In genomic region chr4:65278451-65279271, GRCm38 (mm10) we compare ENCODE assay signal across 12 mouse cellular contexts.
DNase-seq lines count a peak whose midpoint lies in the region; ATAC-seq and TF ChIP-seq lines count a peak whose summit lies in the region.
"Had no signal": no experiment of that assay in that cellular context is flagged by ENCODE, and none has a peak within 500 bp of the region (broad histone marks: within the 10 kb centered on the region; RNA-seq: fewer than 3 reads in every experiment).

No protein-coding gene starts in this region.

- no peak overlapping the region for H3K9ac ChIP-seq in forebrain, embryonic 16.5 days (replicated peaks; ENCODE audit: low read depth, low read length)
- H3K9ac ChIP-seq in midbrain, embryonic 14.5 days (replicated peaks; ENCODE audit: low read length): no peak overlapping the region
- H3K9ac ChIP-seq: liver, embryonic 15.5 days had no signal

- peak; percentile 47; the same call in 1 of the 2 replicates for ATAC-seq in forebrain, embryonic 16.5 days
- ATAC-seq in midbrain, embryonic 14.5 days (ENCODE audit: low FRiP score, low TSS enrichment): peak; percentile 49; the same call in 1 of the 2 replicates
- ATAC-seq in inflammation-experienced regulatory T-cells, adult 6 months: no peak

- no peak overlapping the region for H3K27ac ChIP-seq in forebrain, embryonic 16.5 days (ENCODE audit: low read length)
- H3K27ac ChIP-seq in midbrain, embryonic 14.5 days (replicated peaks; ENCODE audit: low read depth, low read length): no peak overlapping the region
- H3K27ac ChIP-seq: liver, embryonic 15.5 days had no signal

- H3K36me3 ChIP-seq in forebrain, embryonic 16.5 days (ENCODE audit: control insufficient read depth, insufficient read depth): no peaks in the 10 kb centered on the region
- no peaks in the 10 kb centered on the region for H3K36me3 ChIP-seq in midbrain, embryonic 14.5 days (ENCODE audit: control insufficient read depth, insufficient read depth, low read length)
- H3K36me3 ChIP-seq: liver, embryonic 15.5 days had no signal

- no peaks in the 10 kb centered on the region for H3K27me3 ChIP-seq in forebrain, embryonic 16.5 days (replicated peaks; ENCODE audit: control insufficient read depth, insufficient read depth, low read length)
- H3K27me3 ChIP-seq in midbrain, embryonic 14.5 days (ENCODE audit: control insufficient read depth, insufficient read depth, low read length): no peaks in the 10 kb centered on the region; the same call in 1 of the 2 replicates
- H3K27me3 ChIP-seq: liver, embryonic 15.5 days had no signal

- TF ChIP-seq POLR2A in brain, embryonic 14.5 days (IDR thresholded peaks at IDR 0.05; ENCODE audit: borderline replicate concordance, extremely low read depth, insufficient read depth, insufficient read length, poor library complexity, severe bottlenecking): no peak

- TF ChIP-seq CTCF in brain, embryonic 14.5 days (IDR thresholded peaks at IDR 0.05; ENCODE audit: borderline replicate concordance, extremely low read depth, insufficient read depth, insufficient read length): no peak

- no peak overlapping the region for H3K4me3 ChIP-seq in forebrain, embryonic 16.5 days (replicated peaks; ENCODE audit: low read length)
- no peak overlapping the region for H3K4me3 ChIP-seq in midbrain, embryonic 14.5 days (replicated peaks; ENCODE audit: low read depth, low read length)
- H3K4me3 ChIP-seq: liver, embryonic 15.5 days had no signal

- peaks cover 13% of the 10 kb centered on the region for H3K4me1 ChIP-seq in forebrain, embryonic 16.5 days (replicated peaks; ENCODE audit: control insufficient read depth, insufficient read depth, low read length)
- 0 out of 2 replicates have a peak, but pooled peaks cover 9% of the 10 kb centered on the region for H3K4me1 ChIP-seq in midbrain, embryonic 14.5 days (ENCODE audit: control insufficient read depth, insufficient read depth, low read length)

- intact Hi-C loops in left cerebral cortex, postnatal 36 days (cut with DNase I): no loop called here
- intact Hi-C loops in heart, postnatal 14 days (cut with DNase I): no loop called here

- DNase-seq in brain, embryonic 14.5 days (ENCODE audit: low read depth): peak; percentile 74
- DNase-seq in embryo, embryonic 11 days: peak; percentile 74
- DNase-seq in midbrain, embryonic 14.5 days: peak; percentile 32
- no peak for DNase-seq in left cerebral cortex, postnatal 36 days (ENCODE audit: low spot score in 2 of 2)
- DNase-seq in heart, postnatal 14 days: no peak
- DNase-seq: cerebellum, adult 9-11 months; gastrocnemius, postnatal 36 days; heart, postnatal 36 days; kidney, postnatal 36 days had no signal

- 15% methylated on average over 10 of the region's 10 CpGs for WGBS in forebrain, embryonic 16.5 days
- WGBS in midbrain, embryonic 14.5 days: 7% methylated on average over 10 of the region's 10 CpGs

- no peak overlapping the region for H3K4me2 ChIP-seq in forebrain, embryonic 16.5 days (ENCODE audit: low read length)
- H3K4me2 ChIP-seq in midbrain, embryonic 14.5 days (ENCODE audit: low read length): no peak overlapping the region
- H3K4me2 ChIP-seq: liver, embryonic 15.5 days had no signal

- H3K9me3 ChIP-seq in forebrain, embryonic 16.5 days (ENCODE audit: control insufficient read depth, low read length): no peaks in the 10 kb centered on the region
- no peaks in the 10 kb centered on the region for H3K9me3 ChIP-seq in midbrain, embryonic 14.5 days (ENCODE audit: control insufficient read depth, low read length)
- H3K9me3 ChIP-seq: liver, embryonic 15.5 days had no signal

Comparison
In these comparisons a context has a peak if more than half of its experiments do, and no peak if none do; other contexts are left out.
1. DNase-seq: peak in brain, embryonic 14.5 days (single experiment), embryo, embryonic 11 days (single experiment) and midbrain, embryonic 14.5 days (single experiment); none in left cerebral cortex, postnatal 36 days (0 of 2) and heart, postnatal 14 days (0 of 2).